Mouse (Mus musculus) heart, adult 11 months (tissue): ENCODE data around the gene Coq7.

ENCODE experiments used
- DNase-seq: peaks from one replicate; pipeline ENCODE4 v3.0.0; 2022

Gene Coq7

GRCm38 (mm10) chr7:118533178-118533578 lies at the start of gene Coq7:
Coq7 (minus strand) TSS chr7:118533356.
- peak; percentile 100 for DNase-seq

- no peak for DNase-seq
These were observed 46.8 kb upstream of the Coq7 start for GRCm38 (mm10) chr7:118579938-118580337.

- no peak for DNase-seq
These were observed 45.1 kb upstream of the Coq7 start for GRCm38 (mm10) chr7:118578269-118578668.

- DNase-seq = no peak
These were observed 38.9 kb upstream of the Coq7 start for GRCm38 (mm10) chr7:118572039-118572438.

GRCm38 (mm10) chr7:118571350-118571749 lies 38.2 kb upstream of the Coq7 start:
- no peak for DNase-seq

- no peak for DNase-seq
These were observed 36.0 kb upstream of the Coq7 start for GRCm38 (mm10) chr7:118569121-118569543.

- no peak for DNase-seq
These were observed 21.1 kb upstream of the Coq7 start for GRCm38 (mm10) chr7:118554290-118554689.

GRCm38 (mm10) chr7:118553881-118554280 lies 20.7 kb upstream of the Coq7 start:
- no peak for DNase-seq

- DNase-seq = no peak
These were observed 14.3 kb upstream of the Coq7 start for GRCm38 (mm10) chr7:118547451-118547850.

GRCm38 (mm10) chr7:118544128-118544527 lies 11.0 kb upstream of the Coq7 start:
- DNase-seq = no peak

GRCm38 (mm10) chr7:118535076-118535475 lies 1.9 kb upstream of the Coq7 start:
- DNase-seq = no peak

GRCm38 (mm10) chr7:118534326-118534725 lies 1.2 kb upstream of the Coq7 start:
- no peak for DNase-seq

GRCm38 (mm10) chr7:118532519-118533177 lies 508 bp downstream of the Coq7 start:
- DNase-seq = peak; percentile 100

GRCm38 (mm10) chr7:118526967-118527366 lies 6.2 kb downstream of the Coq7 start:
- DNase-seq = no peak

- no peak for DNase-seq
These were observed 11.1 kb downstream of the Coq7 start for GRCm38 (mm10) chr7:118522077-118522476.

- DNase-seq = no peak
These were observed 13.5 kb downstream of the Coq7 start for GRCm38 (mm10) chr7:118519661-118520060.

GRCm38 (mm10) chr7:118518687-118519086 lies 14.5 kb downstream of the Coq7 start:
- peak; percentile 95 for DNase-seq

- DNase-seq = no peak
These were observed 15.3 kb downstream of the Coq7 start for GRCm38 (mm10) chr7:118517819-118518218.

GRCm38 (mm10) chr7:118508556-118508955 lies 24.6 kb downstream of the Coq7 start:
- DNase-seq = no peak

- peak; percentile 95 for DNase-seq
These were observed 29.3 kb downstream of the Coq7 start for GRCm38 (mm10) chr7:118503844-118504243.

GRCm38 (mm10) chr7:118502333-118502732 lies 30.8 kb downstream of the Coq7 start:
- no peak for DNase-seq

- no peak for DNase-seq
These were observed 33.2 kb downstream of the Coq7 start for GRCm38 (mm10) chr7:118499784-118500435.

- DNase-seq = peak; percentile 88
These were observed 34.0 kb downstream of the Coq7 start for GRCm38 (mm10) chr7:118498984-118499783.
